Mouse (Mus musculus) brain, embryonic 18.5 days (tissue): Measurements from ENCODE around the gene Kazn.

ENCODE experiments used
- DNase-seq: peaks from one replicate; pipeline ENCODE4 v3.0.0-alpha.2; 2012; ENCODE audit warnings: low read depth, low spot score

The Kazn gene

DNA sequence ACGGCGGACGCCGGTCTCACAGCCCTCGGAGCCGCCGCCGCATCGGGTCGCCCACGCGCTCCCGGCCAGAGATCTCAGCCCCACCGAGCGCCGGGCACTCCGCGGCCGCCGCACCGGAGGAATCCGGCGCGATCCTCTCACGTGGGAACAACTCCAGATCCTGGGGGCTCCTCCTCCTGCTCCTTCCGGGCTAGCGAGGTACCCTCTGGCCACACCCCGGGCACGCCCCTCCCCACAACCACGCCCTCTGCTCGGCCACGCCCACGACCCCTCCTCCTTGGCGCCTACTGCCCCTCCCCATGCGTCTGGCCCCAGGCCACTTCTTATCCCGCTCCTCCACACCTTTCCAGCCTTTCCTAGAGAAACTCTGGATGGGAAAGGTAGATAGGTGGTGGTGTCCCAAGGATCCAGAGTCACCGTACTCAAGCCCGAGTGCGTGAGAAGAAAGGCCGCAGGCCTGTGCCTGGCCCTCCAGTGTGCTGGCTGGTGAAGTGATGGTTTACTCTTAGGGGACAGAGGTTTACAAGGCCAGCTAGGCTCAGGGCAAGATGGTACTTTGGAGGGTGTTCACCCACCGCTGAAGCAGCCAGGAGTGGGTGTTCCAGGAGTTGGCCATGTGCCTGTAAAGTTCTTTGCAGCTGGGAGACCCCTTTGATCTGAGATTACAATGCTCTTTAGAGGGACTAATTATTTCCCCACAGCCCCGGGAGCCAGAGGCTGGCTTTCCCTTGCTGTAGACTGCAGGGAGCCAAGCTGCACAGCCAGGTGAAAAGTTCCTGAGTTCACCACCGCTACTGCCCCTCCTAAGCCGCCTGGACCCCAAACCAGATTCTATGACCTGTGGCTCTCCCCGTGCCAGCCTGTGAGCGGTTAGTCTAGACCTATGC is at the start of gene Kazn:
Gene Kazn (minus strand): TSS at position 162 of the 887 bp plus-strand sequence.
- no peak for DNase-seq

DNA sequence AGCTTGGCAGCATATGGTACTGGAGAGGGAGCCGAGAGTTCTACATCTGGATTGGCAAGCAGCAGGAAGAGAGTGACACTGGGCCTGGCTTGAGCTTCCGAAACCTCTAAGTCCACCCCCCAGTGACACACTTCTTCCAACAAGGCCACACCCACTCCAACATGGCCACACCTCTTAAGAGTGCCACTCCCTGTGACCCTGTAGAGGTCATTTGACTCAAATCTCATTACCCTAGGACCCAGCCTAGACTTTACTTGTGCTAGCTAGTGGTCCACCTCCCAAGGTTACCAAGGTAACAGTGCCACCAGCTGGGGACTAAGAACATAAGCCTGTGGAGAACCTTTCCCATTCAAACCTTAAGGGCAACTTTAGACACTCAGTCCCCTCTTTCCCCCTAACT is 46.3 kb upstream of the Kazn start:
- DNase-seq = no peak

DNA sequence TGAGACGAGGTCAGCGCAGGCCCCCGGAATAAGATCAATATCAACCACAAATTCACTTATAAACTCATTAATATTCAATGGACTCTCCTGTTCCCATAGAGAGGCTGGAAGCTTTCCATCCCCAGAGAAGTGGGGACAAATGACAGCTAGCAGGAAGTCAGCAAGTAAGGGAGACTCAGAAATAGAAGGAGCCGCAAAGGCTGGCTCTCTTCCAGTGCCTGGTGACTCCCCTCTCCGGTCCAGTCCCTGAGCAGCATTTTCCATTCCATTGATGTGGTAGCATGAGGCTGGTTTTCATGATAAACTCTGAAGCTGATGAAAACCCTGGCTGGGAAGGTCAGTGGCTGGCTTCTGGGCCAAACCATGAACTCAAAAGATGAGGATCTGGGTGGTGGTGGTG is 44.7 kb upstream of the Kazn start:
- no peak for DNase-seq

DNA sequence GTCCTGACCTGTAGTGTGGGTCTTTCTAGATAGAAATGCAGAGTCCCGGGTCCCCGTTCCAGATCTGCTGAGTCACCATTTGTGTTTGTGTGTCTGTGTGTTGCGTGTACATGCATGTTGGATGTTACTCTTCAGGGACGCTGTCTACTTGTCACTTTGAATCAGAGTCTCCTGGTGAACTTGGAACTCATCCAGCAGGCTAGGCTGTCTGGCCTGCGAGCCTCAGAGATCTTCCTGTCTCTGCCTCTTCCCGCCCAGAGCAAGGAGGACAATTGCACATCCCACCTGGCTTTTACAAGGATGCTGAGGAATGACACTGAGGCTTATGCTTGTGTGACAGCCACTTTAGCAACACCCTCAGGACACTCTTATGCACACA is 39.0 kb upstream of the Kazn start:
- no peak for DNase-seq

DNA sequence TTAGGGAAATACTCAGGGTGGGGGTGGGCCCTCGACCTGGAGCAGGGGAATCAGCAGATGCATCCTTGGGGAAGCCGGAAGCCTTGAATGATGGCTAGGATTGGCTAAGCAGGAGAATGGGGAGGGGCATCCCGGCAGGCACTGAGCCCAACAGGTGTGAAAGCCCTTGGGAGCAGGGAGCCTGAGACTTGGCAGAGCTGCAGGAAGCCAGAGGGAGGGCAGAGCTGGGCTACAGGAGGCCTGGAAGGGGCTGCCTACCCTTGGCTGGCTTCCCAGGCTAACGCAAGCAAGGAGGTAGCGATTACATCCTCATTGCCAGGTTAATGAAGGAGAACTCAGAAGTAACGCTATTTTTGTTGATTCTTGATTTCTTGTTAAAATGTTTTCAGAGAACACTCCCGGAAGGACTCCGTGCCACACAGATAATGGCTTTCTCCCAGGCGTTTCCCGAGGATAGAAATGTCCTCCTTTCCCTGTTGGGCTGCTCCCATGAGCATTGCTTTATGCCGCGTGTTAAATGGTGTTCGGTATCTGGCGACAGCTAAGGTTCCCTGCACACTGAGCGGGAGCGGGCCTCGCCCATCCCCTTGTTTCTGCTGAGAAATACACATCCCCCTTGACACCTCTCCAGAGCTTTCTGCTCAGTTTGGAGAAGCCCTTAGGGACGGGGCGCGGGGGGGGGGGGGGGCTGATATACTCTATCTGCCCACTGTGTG is 38.4 kb upstream of the Kazn start:
- no peak for DNase-seq

DNA sequence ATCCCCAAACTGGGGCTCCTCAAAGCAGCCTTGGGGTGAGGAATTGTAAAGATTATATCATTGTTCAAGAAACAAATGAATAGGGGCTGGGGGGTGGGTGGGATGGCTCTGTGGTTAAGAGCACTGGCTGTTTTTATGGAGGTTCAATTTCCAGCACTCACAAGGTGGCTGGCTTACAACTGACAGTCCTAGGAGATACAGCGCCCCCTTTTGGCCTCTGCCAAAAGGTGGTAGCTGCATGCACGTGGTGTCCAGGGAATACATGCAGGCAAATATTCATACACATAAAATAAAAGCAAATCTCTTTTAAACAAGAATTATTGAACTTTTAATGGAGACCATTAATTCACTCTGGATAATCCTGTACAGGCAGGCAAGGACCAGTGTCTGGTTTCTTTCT is 36.0 kb upstream of the Kazn start:
- DNase-seq = no peak

DNA sequence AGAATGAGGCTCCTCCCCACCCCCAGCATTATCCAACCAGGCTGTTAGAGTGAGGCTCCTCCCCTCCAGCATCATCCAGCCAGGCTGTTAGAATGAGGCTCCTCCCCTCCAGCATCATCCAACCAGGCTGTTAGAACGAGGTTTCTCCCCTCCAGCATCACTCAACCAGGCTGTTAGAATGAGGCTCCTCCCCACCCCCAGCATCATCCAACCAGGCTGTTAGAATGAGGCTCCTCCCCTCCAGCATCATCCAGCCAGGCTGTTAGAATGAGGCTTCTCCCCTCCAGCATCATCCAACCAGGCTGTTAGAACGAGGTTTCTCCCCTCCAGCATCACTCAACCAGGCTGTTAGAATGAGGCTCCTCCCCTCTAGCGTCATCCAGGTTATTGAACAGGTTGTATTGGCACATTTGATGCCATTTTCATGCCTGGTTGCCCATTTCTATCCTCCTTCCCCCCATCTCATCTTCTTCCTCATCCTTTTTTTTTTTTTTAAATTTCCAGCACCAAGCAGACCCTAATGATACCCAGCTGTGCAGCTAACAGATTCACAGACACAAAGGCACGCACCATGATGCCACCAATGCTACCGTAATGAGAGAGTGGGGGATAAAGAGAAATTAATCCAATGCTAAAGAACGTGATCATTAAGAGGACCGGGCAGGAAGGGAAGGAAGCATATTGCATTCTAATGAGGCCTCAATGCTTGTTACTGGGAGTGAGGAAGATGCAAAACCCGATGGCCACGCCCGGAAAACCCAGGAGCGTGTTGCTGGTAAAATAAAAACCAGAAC is 35.4 kb upstream of the Kazn start:
- no peak for DNase-seq

DNA sequence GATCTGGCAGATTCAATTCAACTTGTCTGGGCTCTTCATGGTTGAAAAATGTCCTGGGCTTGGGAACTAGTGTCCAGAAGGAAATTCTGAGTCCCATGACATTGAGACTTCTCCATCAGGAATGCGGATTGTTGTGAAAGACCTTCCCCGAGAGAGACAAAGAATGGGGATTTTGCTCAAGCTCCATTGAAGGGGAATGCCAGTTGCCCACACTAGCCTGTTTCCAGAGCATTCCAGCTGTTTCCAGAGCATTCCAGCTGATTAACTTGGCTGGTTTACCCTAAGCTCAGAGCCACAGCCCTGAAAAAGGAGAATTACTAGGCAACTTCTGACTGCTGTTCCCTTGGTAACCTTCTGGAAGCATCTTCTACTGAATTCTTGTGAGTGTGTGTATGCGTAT is 32.3 kb upstream of the Kazn start:
- DNase-seq = no peak

DNA sequence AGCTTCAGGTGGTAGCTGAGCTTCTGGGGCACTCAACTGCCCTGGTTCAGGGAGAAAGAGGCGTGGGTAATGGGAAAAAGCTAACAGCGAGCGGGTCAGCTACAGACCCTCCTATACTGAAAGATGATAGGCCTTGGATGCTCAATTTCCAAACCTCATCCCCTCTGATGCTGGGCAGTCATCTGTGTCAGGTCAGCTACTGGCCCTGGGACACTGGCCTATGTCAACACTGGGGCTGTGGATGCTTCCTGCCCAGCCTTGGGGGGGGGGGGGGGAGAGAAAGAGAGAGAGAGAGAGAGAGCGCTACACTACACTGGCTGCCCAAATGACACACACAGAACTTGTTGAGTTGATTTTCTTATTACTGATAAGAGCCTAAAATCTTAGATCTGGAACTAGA is 28.6 kb upstream of the Kazn start:
- DNase-seq = no peak

DNA sequence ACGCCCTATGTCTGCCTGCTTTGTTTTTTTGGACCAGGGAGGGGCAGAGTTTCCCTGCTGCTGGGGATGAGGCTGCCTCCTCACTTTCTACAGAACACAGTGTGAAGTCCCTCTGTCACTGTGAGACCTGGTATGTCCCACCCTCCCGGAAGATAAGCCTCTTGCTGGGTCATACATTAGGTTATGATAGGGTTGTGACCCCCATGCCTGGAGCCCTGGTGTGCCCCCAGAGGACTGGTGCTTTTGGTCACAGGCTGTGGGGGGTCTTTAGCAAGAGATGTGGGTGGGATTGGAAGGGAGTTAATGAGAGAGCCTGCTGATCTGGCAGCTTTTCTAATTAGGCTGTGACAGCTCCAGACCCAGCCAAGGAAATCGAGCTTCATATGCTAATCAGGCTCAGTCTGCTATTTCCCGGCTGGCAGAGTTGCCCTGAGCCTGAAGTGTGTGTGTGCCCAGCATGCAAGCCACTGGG is 28.2 kb upstream of the Kazn start:
- peak; percentile 71 for DNase-seq

DNA sequence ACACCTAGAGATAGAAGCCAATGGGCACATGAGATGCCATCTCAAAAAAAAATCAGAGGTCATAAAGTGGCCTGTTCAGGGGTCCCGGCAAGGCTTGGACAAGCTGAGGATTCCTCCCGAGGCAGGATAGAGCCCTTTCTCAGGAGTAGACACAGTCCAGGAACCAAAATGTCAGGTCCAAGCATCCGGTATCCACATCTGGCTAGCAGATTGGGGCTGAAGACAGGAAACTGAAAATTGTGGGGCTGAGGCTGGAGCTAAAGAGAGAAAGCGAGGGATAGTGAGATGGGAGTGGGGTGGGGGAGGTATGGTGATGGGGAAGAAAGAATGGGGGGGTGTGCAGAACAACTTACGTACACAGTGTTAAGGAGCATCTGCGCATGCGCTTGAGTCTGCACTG is 25.1 kb upstream of the Kazn start:
- no peak for DNase-seq

DNA sequence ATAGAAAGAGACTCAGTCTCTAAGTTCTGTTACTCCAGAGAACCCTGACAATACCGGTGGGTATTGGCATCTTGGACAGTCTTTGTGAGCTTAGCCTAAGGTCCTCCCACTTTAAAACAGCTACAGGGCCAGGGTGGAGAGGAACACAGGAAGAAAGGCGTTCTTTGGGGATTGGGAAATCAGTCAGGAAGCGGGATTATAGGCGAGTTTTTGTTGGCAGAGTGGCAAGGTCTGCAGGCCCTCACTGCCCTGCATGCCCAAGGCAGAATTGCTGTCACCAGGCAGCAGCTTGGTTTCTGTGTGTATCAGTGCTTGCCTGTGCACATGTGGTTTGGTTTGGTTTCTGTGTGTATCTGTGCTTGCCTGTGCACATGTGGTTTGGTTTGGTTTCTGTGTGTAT is 22.5 kb upstream of the Kazn start:
- no peak for DNase-seq

DNA sequence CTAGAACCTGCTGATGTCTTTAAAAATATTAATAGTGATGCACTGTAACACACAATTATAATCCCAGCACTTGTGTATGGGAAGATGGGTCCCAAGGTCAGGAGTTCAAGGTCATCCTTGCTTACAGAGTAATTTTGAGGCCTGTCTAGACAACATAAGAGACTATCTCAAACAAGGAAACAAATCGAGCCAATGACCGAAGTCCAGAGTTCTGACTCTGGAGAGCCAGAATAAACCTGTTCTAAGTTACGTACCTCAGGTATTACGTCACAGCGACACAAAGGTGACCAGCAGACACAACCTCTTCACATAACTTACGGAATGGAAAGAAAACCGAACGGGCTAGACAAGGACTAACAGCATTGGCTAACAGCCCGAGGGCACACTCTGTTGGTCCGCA is 19.5 kb upstream of the Kazn start:
- DNase-seq = no peak

DNA sequence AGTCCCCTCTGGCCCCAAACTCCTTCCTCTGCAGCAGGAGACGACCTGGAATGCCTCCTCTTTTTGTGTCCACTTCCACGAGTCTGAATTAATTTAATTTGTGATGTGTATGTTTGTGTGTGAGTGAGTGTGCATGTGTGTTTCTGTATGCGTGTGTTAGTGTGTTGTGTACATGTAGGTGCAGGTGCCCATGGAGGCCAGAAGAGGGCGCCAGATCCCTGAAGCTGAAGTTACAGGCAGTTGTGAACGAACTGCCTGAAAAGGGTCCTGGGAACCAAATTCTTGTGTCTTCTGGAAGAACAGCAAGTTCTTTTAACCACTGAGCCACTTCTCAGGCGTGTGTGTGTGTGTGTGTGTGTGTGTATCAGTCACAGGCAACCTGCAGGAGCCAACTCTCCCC is 14.9 kb upstream of the Kazn start:
- no peak for DNase-seq

DNA sequence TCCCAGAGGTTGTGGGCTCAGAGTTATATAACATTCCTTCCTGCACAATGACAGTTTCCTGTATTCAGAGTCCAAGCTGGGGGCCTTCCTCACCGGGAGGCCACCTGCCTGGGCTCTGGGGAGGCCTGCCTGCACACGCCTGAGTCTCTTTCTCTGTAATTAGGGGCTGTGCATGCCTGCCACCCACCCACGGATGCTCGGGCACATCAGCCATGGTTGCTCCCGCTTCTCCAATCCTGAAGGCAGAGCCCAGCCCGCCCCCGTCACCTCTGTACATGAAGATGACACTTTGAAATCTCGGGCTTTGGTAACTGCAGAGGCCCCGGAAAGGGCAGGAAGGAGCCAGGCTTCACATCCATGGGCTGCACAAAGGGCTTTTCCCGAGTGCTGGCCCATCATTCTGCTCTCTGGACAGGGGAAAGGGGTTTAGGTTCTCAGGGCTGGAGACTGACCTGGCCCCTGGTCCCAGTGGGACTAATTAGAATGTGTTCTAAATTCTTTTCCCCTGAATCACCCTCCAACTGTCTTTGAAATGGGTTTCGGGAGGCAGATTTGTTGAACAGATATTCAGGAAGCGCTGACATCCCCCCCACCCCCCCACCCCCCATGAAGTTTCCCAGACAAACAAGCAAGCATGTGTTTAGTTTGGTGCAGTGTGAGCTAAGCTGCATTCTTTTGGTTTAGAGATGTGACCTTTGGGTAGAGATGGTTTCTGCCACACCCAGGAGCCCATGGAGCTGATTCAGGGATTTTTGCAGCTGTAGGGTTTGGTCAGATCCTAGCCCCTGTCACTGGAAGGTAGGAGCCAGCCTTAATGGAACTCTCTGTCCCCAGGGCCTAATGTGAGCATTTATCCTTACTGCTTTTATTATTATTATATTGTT is 12.5 kb upstream of the Kazn start:
- DNase-seq = no peak

DNA sequence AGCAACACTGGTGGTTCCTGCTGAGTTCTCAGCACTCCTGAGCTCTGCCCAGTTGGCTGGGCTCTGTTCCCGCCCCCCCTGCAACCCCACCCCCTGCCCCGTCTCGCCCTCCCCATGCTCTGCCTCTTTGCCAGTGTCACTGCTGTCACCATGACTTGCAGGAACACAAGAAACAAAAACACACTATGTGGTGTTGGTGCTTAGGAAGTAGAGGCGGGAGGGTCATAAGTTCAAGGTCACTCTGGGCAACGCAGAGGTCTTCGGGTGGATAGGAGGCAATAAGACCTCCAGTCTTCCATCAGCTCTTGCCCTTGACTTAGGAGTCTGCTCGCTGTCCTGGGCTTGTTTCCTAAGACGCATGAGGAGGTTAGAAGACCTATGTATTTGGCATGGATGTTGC is 10.9 kb upstream of the Kazn start:
- DNase-seq = no peak

DNA sequence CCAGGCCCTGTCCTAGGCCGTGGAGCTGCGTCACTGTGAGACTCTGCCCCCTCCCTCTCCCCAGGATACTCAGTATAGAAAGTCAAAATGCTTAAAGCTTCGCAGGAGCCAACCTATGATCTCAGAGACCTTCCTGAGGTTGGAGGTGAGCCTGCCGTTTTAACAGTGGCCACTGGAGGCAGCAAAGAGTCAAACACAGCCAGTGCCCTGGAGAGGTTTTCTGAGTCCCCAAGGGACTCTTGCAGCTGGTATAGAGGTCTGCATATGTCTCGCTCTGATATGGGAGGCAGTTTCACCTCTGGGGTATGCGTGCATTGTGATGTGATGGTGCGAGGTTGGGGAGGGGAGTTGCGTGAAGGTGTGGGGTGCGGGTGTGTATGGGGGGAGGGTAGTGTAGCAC is 10.2 kb upstream of the Kazn start:
- no peak for DNase-seq

DNA sequence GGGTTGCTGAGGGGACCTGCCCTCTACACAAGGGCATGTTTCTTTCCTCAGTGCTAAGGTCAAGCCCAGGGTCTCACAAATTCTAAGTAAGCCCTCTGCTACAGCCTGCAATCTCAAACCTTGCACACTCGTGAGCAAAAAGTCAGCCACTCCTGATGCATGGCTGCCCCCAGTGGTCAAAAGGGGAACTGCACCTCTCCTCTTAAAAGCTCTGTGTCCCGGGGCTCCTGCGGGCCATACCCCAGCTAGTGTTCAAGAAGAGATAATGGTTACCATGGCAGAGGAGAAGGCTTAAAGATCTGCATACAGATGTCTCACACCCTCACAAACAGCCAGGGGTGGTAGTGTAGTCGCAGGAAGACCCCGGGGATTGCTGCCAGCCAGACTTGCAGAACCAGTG is 9.2 kb upstream of the Kazn start:
- DNase-seq = no peak

DNA sequence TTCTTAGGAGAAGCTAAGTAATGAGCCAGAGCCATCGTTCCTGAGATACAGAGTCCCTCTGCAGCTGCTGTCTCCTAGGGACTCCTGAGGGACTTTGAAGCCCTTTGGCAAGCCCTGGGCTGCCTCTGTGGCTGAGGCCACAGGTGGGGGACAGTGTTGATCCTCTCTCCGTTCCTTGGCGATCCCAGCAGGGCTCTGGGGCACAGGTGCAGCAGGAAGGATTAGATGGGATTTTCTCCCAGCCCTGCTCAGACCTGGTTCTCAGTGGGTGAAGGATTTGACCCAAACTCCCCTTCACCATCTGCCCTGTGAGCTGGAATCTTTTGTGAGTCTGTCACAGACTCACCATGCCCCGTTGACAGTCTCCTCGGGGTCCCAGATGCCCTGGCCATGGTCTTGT is 7.5 kb upstream of the Kazn start:
- no peak for DNase-seq

DNA sequence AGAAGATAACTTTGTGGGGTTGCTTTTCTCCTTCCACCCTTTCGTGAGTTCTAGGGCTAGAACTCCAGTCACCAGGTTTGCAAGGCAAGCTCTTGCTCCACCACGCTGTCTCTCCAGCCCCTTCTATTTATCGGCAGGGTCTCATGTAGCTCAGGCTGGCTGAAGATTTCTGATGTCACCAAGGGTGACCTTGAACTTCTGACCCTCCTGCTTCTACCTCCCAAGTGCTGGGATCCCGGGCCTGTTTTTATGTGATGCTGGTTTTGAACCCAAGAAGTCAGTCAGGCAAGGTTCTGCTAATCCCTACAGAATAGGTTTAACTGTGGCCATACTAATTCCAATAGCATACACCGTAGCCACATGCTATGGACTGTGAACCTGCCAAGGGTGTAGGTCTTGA is 5.4 kb upstream of the Kazn start:
- DNase-seq = no peak

DNA sequence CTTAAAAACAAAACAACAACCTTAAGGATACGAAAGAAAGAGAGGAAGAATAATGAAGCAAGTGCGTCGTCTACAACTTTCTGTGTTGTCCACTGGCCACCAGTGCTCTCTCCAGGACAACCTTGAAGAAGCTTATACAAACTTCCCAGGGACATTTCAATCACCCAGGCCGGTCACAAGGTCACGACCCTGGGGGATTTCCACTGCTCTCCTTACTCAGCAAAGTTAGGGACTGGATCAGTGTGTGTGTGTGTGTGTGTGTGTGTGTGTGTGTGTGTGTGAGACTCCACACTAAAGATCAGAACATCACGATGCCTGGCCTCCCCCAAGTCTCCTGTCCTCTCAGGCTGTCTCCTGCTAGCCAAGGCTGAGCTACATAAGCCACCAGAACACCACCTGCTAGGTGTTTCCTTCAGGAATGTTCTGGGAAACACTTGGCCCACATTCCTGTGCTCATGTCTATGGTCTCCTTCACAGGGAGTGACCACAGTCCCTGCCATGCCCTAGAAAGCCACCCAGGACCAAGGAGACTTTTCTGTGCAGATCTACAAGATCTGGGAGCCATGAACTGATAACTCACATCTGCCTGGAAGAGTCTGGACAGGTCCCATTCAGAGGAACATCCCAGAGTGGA is 3.7 kb upstream of the Kazn start:
- no peak for DNase-seq
